Mouse (Mus musculus) layer of hippocampus, adult 9-10 months (tissue): ENCODE measurements around the gene Fancc.
"Not testable (repeated sequence)": the region's sequence is repeated elsewhere in the genome, so short reads cannot be mapped to it uniquely, and the experiment has no call there.

Experiments
- DNase-seq: peaks from one replicate; pipeline ENCODE4 v3.0.0; 2022; ENCODE audit warnings: low spot score

Gene Fancc

DNA sequence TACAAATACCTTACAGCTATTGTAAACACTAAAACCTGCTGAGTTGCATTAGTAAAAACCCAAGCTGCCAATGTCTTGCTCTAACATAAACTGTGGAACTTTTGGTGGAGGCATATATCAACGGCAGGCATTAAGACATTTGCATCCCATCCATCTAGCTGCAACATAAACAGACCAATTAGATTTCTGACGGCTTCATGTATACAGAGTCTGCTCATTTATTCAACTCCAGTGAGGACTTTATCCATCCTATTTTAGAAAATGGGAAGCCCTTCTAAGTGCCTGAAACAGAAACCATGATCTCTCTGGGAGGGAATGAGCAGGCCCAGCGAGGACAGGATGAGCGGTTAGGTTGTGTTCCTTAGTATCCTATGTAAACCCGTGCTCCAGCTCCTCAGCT, 18.5 kb upstream of the Fancc start:
- DNase-seq, result no peak

- DNase-seq, result no peak
Measured at GRCm38 (mm10) chr13:63514931-63515360, 17.9 kb upstream of the Fancc start.

DNA sequence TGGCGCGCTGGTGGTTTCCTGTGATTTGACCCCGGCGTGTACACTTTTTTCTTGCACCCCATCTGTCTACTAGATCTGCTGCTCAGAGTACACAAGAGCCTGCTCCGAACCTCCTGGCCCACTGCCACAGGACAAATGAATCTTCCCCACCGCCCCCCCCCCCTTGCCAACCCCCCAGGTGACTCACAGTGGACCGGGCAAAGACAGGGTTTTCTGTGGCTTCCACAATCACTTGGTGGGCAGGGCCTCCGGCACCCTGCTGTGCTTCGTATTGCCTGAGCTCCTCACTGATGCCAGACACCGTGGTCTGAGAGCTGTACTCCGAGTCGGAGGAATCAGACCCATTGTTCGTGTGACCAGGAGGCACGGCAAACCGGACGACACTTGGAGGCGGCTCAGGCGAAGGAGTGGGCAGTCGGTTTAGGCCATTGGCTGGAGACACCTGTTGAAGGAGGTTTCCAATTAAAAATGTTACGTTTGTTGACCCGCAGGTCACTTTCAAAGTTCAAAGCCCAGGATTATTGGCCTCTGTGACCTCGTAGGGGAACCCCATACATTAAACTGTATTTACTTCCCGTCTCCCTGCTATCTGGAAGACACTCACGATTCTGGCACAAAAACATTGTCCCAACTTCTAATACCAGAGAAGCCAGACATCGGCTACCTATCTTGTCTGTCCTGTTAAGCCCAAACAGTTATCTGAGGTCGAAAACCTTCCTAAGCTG, 16.5 kb upstream of the Fancc start:
- no peak for DNase-seq

GRCm38 (mm10) chr13:63512411-63512810, 15.3 kb upstream of the Fancc start:
- no peak for DNase-seq

DNA sequence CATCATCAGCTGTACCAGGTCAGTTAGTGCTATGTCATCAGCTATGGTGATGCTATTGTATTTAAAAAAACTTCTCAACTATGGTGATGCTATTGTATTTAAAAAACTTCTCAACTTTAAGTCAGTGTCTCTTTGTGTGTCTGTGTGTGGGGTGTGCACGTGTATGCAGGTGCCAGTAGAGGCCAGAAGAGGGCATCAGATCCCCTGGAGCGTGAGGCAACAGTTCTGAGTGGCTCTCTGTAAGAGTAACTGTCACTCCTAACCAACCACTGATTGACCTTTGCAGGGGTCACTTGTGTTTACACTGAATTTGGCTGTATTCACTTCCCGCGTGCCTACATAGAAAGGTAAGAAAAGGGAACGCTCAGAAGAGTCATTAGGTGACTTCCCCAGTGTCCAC, 10.7 kb upstream of the Fancc start:
- no peak for DNase-seq

GRCm38 (mm10) chr13:63507001-63507556, 10.0 kb upstream of the Fancc start:
- no peak for DNase-seq

DNA sequence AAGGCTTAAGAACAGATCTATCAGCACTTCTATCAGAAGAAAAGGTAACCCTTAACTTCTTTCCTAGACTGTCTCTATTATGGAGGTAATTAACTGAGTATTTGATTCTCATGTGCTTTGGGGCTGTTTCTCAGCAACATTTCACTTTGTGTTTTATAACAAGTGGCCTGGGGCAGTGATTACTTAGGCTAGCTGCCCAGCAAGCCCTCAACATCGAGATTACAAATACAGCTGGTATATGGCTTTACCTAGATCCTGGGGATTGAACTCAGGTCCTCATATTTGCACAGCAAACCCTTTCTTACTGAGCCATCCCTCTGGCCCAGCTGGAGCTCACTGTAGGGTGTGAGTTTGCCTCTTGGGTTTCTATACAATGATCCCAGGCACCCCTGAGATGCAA, 9.3 kb upstream of the Fancc start:
- no peak for DNase-seq

GRCm38 (mm10) chr13:63502391-63502790, 5.3 kb upstream of the Fancc start:
- DNase-seq, result no peak

DNA sequence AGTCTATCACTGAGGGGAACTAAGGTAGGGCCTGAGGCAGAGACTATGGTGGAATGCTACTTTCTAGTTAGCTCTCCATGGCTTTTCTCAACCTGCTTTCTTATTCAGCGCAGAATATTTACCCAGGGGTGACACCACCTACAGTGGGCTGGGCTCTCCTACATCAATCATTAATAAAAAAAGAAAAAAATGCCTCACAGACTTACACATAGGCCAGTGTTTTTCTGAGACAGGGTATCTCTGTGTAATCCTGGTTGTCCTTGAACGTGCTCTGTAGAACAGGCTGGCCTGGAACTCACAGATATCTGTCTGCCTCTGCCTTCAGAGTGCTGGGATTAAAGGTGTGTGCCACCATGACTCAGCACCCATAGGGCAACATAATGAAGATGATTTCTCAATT, 2.4 kb upstream of the Fancc start:
- no peak for DNase-seq

DNA sequence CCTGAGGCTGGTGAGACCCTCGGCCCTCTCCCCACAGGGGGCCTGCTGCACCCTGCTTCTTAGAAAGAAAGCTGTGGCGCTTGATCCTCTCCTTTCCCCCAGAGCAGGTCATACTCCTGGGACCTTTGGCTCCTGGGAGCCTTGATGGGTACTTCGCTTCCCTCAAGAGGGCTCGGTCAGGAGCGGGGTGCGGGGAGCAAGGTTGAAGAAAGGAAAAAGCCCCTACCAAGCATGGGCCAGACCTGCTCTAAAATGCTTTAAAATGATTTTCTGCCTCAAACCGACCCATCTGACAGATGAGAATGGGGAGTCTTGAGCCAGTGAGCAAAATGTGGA, 9.4 kb downstream of the Fancc start:
- no peak for DNase-seq

DNA sequence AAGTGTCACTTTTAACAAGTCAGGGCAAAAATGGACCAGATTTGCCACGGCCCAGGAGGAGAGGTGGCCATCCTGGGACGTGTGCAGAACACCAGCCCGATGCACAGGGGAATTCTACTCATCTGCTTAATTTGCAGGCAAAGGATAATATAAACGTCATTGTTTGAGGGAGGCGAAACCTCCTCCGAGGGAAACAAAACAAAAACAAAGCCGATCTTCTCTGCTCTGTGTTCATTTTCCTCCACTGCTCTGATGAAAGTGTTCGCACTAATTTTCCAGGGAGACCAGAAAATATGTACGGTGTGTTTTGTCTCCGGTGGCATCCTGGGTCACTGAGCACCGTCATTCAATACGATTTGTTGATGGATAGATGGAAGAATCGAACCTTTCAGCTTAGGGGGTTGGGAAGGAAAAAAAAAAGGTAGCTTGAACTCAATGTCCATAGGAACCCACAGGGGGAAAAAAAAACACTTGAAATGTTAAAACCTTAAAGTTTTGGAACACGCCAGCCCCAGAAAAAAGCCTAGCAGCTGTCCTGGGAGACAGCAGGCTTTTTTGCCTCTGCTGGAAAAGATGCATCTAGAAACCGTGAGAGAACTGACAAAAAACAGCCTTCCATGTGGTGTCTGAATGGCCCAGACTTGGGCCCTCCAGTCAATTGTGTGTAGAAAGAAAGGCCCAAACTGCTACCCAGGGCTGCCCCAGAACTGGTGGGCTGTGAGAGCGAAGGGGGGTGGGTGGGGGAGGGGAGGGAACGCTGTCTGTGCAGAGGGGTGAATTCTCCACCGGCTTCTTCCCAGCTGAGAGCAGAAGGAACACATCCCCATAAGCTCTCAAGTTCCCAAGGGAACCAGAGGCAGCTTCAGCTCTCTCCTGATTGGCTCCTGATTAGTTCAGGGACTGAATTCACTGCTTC, 10.0 kb downstream of the Fancc start:
- no peak for DNase-seq

DNA sequence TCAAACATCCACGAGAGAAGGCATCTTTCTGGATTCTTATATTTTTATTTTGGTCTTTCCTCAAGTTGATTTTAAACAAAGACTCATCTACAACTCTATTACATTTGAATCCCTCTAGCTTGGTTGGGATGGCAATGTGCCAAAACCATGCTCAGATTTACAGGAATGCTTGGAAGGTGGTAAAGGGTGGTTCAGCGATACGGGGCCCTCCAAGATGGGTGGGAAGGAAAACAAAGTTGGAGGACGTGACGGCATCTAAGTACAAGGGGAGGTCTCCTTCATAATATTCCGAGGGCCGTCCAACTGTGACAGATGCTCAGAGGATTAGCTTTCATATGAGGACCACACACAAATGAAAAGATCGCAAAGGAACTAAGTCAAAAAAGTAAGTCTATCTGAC, 21.7 kb downstream of the Fancc start:
- no peak for DNase-seq

DNA sequence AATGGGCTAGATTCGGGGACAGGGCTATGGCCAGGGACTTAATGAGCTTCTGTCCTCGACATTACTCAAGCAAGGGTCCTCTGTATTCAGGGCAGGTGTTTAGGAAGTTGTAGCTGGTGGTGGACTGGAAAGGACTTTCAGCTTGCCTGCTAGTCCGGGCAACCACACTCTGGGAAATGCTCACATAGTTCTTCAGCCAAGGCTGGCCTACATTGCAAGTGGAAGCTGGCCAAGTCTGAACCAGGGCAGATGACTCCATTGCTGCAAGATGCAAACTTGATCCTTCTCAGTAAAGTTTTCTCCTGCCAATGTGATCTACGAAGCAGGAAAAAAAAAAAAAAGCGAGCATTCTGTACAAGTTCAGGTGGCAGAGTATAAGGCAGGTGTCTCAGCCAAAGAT, 44.2 kb downstream of the Fancc start:
- no peak for DNase-seq

GRCm38 (mm10) chr13:63451140-63451539, 45.9 kb downstream of the Fancc start:
- DNase-seq, result no peak

DNA sequence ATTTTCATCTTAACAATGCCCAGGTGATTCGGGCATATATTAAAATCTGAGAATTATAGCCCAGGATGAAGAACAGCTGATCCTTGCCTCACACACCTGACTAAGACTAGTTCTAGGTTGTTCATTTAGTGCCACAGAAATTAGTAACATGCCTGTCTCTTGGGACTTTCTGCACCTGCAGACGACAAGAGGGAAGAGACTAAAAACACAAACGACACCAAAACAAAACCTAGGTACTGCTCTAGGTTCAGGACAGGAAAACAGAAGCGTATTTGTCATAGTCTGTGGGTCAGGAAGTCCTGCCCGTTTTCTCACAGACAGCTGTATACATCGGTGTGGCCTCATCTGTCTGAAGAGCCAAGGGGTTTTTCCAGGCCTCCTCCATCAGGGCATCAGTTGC, 51.7 kb downstream of the Fancc start:
- DNase-seq, result no peak

- DNase-seq, result no peak
Measured at GRCm38 (mm10) chr13:63432759-63433158, 64.3 kb downstream of the Fancc start.

DNA sequence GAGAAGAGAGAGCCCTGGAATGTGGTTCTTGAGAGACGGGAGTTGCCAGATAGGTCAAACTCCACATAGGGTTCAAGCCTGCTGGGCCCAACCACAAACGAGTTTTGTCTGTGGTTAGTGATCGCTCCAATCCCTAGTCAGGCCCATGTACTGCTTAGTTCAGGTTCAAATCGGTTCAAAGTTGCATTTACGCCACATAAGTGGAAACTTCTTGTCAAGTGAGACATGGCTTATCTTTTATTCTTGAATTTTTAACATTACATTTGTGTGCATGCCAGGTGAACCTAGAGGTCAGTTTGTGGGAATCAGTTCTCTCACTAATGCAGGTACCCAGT, 65.3 kb downstream of the Fancc start:
- DNase-seq, result no peak

DNA sequence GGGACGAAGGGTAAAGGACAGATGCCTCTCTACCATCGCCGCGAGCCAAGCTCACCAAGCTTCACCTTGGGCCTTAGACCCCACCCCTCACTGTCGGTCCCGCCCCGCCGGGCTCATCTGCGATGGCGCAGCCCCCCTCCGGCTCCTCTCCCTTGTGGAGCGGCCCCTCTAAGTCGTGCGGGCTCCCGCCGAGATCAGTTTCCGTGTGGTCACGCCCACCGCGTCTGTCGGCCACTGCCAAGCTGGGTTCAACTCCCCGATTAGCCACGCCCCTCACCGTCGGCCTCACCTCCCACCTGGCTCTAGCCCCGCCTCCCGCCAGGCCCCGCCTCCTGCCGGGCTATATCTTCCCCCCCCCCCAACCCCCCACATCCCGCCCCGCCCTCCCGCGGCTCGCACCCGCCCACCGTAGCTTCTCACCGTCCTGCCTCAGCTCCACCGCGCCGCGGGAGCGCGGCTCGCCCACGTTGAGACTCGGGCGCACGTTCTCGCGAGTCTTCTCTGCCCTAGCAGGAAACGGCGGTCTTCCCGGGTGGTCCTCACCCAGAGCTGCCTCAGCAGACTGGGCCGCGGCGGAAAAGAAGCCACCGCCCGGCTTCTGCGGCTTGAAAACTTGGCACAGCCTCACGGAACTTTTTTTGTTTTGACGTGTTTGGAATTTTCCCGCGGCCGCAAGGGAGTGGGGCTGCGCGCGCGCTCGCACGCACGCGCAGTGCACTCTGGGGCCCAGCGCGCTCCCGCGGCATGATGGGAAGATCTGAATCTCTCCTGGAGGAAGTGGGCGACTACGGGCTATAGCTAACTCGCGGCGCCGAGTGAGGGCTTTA, 65.8 kb downstream of the Fancc start:
- peak; percentile 74 for DNase-seq

GRCm38 (mm10) chr13:63430681-63431029, 66.4 kb downstream of the Fancc start:
- no peak for DNase-seq

GRCm38 (mm10) chr13:63430206-63430605, 66.9 kb downstream of the Fancc start:
- DNase-seq, result no peak

DNA sequence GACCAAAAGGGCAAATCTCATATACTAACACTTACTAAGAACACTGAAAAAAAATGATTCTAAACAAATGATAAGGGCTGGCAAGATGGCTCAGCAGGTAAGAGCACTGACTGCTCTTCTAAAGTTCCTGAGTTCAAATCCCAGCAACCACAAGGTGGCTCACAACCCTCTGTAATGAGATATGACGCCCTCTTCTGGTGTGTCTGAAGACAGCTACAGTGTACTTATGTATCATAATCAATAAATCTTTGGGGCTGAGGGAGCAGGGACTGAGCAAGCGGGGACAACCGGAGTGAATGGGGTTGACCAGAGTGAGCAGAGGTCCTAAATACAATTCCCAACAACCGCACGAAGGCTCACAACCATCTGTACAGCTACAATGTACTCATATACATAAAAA, 68.9 kb downstream of the Fancc start:
- DNase-seq, result not testable (repeated sequence)

DNA sequence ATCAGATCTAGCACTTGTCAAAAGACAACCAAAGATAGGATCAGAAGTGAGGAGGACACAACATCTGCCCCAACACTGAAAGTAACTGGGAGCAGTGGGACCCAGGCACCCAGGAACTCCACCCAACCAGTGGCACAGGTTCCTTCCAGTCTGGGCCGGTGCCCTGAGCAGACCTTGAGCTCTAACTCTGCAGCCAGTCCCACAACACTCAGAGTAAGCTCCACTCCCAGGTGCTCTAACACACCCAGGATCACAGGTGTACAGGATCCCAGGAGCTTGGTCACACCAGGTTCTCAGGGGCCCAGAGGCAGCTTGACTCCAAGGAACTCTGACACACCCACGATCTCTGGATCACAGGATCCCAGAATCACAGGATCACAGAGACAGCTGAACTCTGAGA, 74.0 kb downstream of the Fancc start:
- no peak for DNase-seq

DNA sequence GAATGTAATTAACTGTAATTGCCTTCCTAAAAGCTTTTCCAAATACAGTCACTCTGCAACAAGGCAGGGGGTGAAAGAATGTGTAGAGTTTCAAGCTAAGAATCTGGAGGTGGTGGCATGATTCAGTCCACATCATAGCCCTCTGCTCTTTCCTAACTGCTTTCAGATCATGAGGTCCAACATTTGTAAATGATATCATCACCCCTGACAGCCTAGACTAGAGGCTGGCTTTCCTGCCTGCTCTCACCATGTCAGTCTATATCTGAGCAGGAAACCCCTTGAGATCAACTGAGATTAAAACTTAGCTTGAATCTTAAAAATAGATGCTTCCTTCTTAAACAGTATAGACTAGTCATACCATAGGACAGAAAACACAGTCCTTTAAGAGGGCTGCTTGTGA, 75.9 kb downstream of the Fancc start:
- DNase-seq, result no peak
